Mouse (Mus musculus) induced T-regulatory cell, adult 2 months (primary cell): ENCODE measurements around the gene Chrna9.
"Not testable (repeated sequence)": the region's sequence is repeated elsewhere in the genome, so short reads cannot be mapped to it uniquely, and the experiment has no call there.

ENCODE experiments used
- DNase-seq: peaks from one replicate; pipeline ENCODE4 v3.0.0-alpha.2; 2012; ENCODE audit warnings: low read depth

The Chrna9 gene

GRCm38 (mm10) chr5:65956144-65957008, 21.7 kb downstream of the Chrna9 start:
- no peak for DNase-seq

- DNase-seq: peak; percentile 88
Measured at GRCm38 (mm10) chr5:65958597-65958996, 23.9 kb downstream of the Chrna9 start.

- DNase-seq: no peak
Measured at GRCm38 (mm10) chr5:65959893-65960596, 25.3 kb downstream of the Chrna9 start.

- DNase-seq: no peak
Measured at GRCm38 (mm10) chr5:65960597-65960950, 25.9 kb downstream of the Chrna9 start.

GRCm38 (mm10) chr5:65963291-65963690, 28.6 kb downstream of the Chrna9 start:
- DNase-seq: no peak

- no peak for DNase-seq
Measured at GRCm38 (mm10) chr5:65965771-65966279, 31.1 kb downstream of the Chrna9 start.

GRCm38 (mm10) chr5:65967091-65967490, 32.4 kb downstream of the Chrna9 start:
- DNase-seq: no peak

- no peak for DNase-seq
Measured at GRCm38 (mm10) chr5:65968004-65968403, 33.3 kb downstream of the Chrna9 start.

- DNase-seq: no peak
Measured at GRCm38 (mm10) chr5:65973189-65973588, 38.5 kb downstream of the Chrna9 start.

- no peak for DNase-seq
Measured at GRCm38 (mm10) chr5:65975731-65976130, 41.0 kb downstream of the Chrna9 start.

- peak; percentile 84 for DNase-seq
Measured at GRCm38 (mm10) chr5:65986426-65986825, 51.7 kb downstream of the Chrna9 start.

GRCm38 (mm10) chr5:65987004-65987403, 52.3 kb downstream of the Chrna9 start:
- not testable (repeated sequence) for DNase-seq

GRCm38 (mm10) chr5:65991191-65991590, 56.5 kb downstream of the Chrna9 start:
- DNase-seq: peak; percentile 79

- DNase-seq: no peak
Measured at GRCm38 (mm10) chr5:65994643-65995042, 59.9 kb downstream of the Chrna9 start.

GRCm38 (mm10) chr5:65997813-65998212, 63.1 kb downstream of the Chrna9 start:
- DNase-seq: no peak

- DNase-seq: no peak
Measured at GRCm38 (mm10) chr5:65999106-65999505, 64.4 kb downstream of the Chrna9 start.

GRCm38 (mm10) chr5:66000074-66000473, 65.4 kb downstream of the Chrna9 start:
- no peak for DNase-seq

- peak; percentile 33 for DNase-seq
Measured at GRCm38 (mm10) chr5:66000567-66001125, 65.9 kb downstream of the Chrna9 start.

GRCm38 (mm10) chr5:66001232-66001631, 66.5 kb downstream of the Chrna9 start:
- no peak for DNase-seq

- DNase-seq: no peak
Measured at GRCm38 (mm10) chr5:66004134-66004925, 69.6 kb downstream of the Chrna9 start, which contains the start of gene 9130230L23Rik. TSS of gene 9130230L23Rik (minus strand) at chr5:66004285.

GRCm38 (mm10) chr5:66005041-66005678, 70.4 kb downstream of the Chrna9 start:
- no peak for DNase-seq
